Mouse (Mus musculus): Measurements from ENCODE around the gene Foxj3.

DNA sequence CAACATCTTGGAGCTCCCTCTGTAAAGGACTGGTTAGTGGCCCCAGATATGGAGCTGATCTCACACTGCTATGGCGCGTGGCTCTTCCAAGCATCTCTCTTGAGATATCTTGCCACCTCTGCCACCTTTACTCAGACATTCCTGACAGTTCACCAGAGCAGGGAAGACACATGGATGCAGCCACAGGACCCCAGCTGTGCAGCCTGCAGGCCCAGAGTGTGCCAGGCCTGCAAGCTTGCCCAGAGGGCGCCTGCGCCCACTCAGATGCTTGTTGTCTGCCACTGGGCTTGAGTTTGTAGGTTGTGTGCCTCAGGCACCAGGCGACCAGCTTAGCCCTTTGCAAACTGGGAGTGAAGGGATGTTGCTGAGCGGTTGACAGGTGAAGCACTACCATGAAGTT lies 133.9 kb downstream of the Foxj3 start:
- TF ChIP-seq CTCF (IDR thresholded peaks at IDR 0.05; ENCODE audit: extremely low read depth, insufficient read depth, insufficient read length, insufficient replicate concordance) (no peak), POLR2A (IDR thresholded peaks at IDR 0.05; ENCODE audit: low read depth, low read length) (no peak)

Data from spleen, adult 2 months (tissue).